In genomic region chr17:53561458-53562029, GRCm38 (mm10) we compare ENCODE assay signal across 26 mouse cellular contexts. TPM values are rescaled to one million over a fixed set of nuclear protein-coding genes. Genes with fewer than 3 reads are reported as not detected.
DNase-seq lines count a peak whose midpoint lies in the region; ATAC-seq and TF ChIP-seq lines count a peak whose summit lies in the region.
"Had no signal": no experiment of that assay in that cellular context is flagged by ENCODE, and none has a peak within 500 bp of the region (broad histone marks: within the 10 kb centered on the region; RNA-seq: fewer than 3 reads in every experiment).

No protein-coding gene starts in this region.

- ATAC-seq in cerebellum, adult (ENCODE audit: insufficient number of reproducible peaks, low FRiP score, low TSS enrichment), result no peak
- ATAC-seq in erythroid progenitor cell, adult 5-6 weeks (replicated peaks; ENCODE audit: low FRiP score, poor library complexity, severe bottlenecking), result no peak
- ATAC-seq: activated CD4-positive, CD25-positive, alpha-beta regulatory T cell, adult 4 months; CD4-positive, CD25-positive, alpha-beta regulatory T cell, adult 4 months; forebrain, embryonic 14.5 days; forebrain, embryonic 16.5 days; Patski had no signal

- no peaks in the 10 kb centered on the region for H3K9me3 ChIP-seq in ES-E14 (ENCODE audit: control insufficient read depth, insufficient read depth, low read depth, low read length)
- H3K9me3 ChIP-seq: embryonic facial prominence, embryonic 10.5 days; embryonic facial prominence, embryonic 12.5 days; forebrain, embryonic 10.5 days; forebrain, embryonic 12.5 days had no signal

- no peaks in the 10 kb centered on the region for H3K36me3 ChIP-seq in ES-E14 (ENCODE audit: control insufficient read depth, insufficient read depth, low read length, poor library complexity, severe bottlenecking)
- H3K36me3 ChIP-seq: embryonic facial prominence, embryonic 10.5 days; embryonic facial prominence, embryonic 12.5 days; forebrain, embryonic 10.5 days; forebrain, embryonic 12.5 days had no signal

- in situ Hi-C loops in ES-E14 (cut with MboI; ENCODE audit: low sequenced_read_pairs in 2 of 2, unreplicated experiment in 2 of 2), result no loop called here

- no peak overlapping the region for H3K4me3 ChIP-seq in ES-E14 (ENCODE audit: insufficient read depth in 1 of 2, low read depth in 1 of 2, low read length in 2 of 2, poor library complexity in 1 of 2, severe bottlenecking in 1 of 2)
- H3K4me3 ChIP-seq: embryonic facial prominence, embryonic 10.5 days; embryonic facial prominence, embryonic 12.5 days; forebrain, embryonic 10.5 days; forebrain, embryonic 12.5 days had no signal

- H3K27ac ChIP-seq in ES-E14 (ENCODE audit: insufficient read depth, low read depth, low read length, poor library complexity, severe bottlenecking), result peak overlapping the region; percentile 93
- H3K27ac ChIP-seq: embryonic facial prominence, embryonic 10.5 days; embryonic facial prominence, embryonic 12.5 days; forebrain, embryonic 10.5 days; forebrain, embryonic 12.5 days had no signal

- H3K9ac ChIP-seq in ES-E14 (ENCODE audit: insufficient read depth, low read depth, low read length, poor library complexity, severe bottlenecking), result peak overlapping the region; percentile 69; the same call in 1 of the 2 replicates
- H3K9ac ChIP-seq: embryonic facial prominence, embryonic 12.5 days; forebrain, embryonic 12.5 days had no signal

- peaks cover 8 to 16% of the 10 kb centered on the region in 2 experiments for H3K4me1 ChIP-seq in ES-E14 (ENCODE audit: control insufficient read depth in 2 of 2, insufficient read depth in 2 of 2, low read length in 2 of 2, poor library complexity in 1 of 2)

- DNase-seq in cerebellum, adult 9-10 months, result peak; percentile 5
- DNase-seq in ES-E14 (ENCODE audit: low read depth, low spot score) (no peak), ZHBTc4 (ENCODE audit: low read depth, low spot score) (peak; percentile 93)
- no peak for DNase-seq in left cerebral cortex, adult 18-20 months (ENCODE audit: low spot score in 2 of 2)
- DNase-seq: adrenal gland, adult 8-10 months; adrenal gland, postnatal 14 days; adrenal gland, postnatal 36 days; B cell, adult 2 months; cerebellum, adult 11 months; cerebellum, adult 18-20 months; cerebellum, adult 8-10 months; cerebellum, postnatal 10 days; cerebellum, postnatal 25 days had no signal

TF ChIP-seq in ES-E14, 5 proteins besides CTCF, POLR2A, EP300 and RAD21:
- TF ChIP-seq HCFC1 (IDR thresholded peaks at IDR 0.05; ENCODE audit: borderline replicate concordance, insufficient read depth, low read length), result no peak; the same call in 1 of the 2 replicates
- TF ChIP-seq MAFK (IDR thresholded peaks at IDR 0.05; ENCODE audit: insufficient read depth, low read depth, low read length), result peak; percentile 85
- 0 out of 2 replicates have a peak, but pooled peaks have one; percentile 38 for TF ChIP-seq CHD2 (IDR thresholded peaks at IDR 0.05; ENCODE audit: low read depth, low read length)
- no peak for TF ChIP-seq ZC3H11A (IDR thresholded peaks at IDR 0.05; ENCODE audit: borderline replicate concordance, low read depth, low read length)
- TF ChIP-seq ZNF384 (IDR thresholded peaks at IDR 0.05; ENCODE audit: low read depth, low read length), result no peak

RNA-seq across cellular contexts. Expression of gene Kat2b, which starts 5.1 kb away (rescaled TPM):
- 25.1 and 32.1 TPM in 2 replicates for total RNA-seq in ES-E14 (2012; rRNA removed)
- total RNA-seq in erythroid progenitor cell, adult 5-6 weeks (2015; ENCODE audit: low replicate concordance), result 64.5 and 72.1 TPM in 2 replicates
- total RNA-seq in erythroid progenitor cell, adult 5-6 weeks (2017; ENCODE audit: low replicate concordance), result 29.3 and 63.5 TPM in 2 replicates
- 10 to 100 TPM; 20.6 to 21.3 TPM for total RNA-seq in left cerebral cortex, adult 18-20 months (2021)

RNA-seq across cellular contexts. Expression of gene Pp2d1, which starts 22.3 kb away (rescaled TPM):
- 0.31 and 0.48 TPM in 2 replicates for total RNA-seq in ES-E14 (2012; rRNA removed)
- total RNA-seq in erythroid progenitor cell, adult 5-6 weeks (2015; ENCODE audit: low replicate concordance), result not detected in 2 replicates
- not detected in 2 replicates for total RNA-seq in erythroid progenitor cell, adult 5-6 weeks (2017; ENCODE audit: low replicate concordance)
- not detected for total RNA-seq in left cerebral cortex, adult 18-20 months (2021)
- total RNA-seq: adrenal gland, adult 18-20 months; adrenal gland, adult 8-10 months; adrenal gland, postnatal 14 days; adrenal gland, postnatal 36 days; CH12.LX had no signal

Comparison
In these comparisons a context has a peak if more than half of its experiments do, and no peak if none do; other contexts are left out.
1. DNase-seq: peak in cerebellum, adult 9-10 months (single experiment) and ZHBTc4 (single experiment); none in ES-E14 (single experiment) and left cerebral cortex, adult 18-20 months (0 of 2).